Mouse (Mus musculus) heart, postnatal 0 days (tissue): Measurements from ENCODE around the gene Hoxd4. TPM values are rescaled to one million over a fixed set of nuclear protein-coding genes. Genes with fewer than 3 reads are reported as not detected.

Source experiments
- ATAC-seq: fragments of 200-750 bp; cut with Nextera tagmentation; 2 replicates; pipeline ENCODE4 v1.8.0; 2017; ENCODE audit warnings: low read depth, moderate number of reproducible peaks, moderate library complexity; ENCODE audit not compliant: insufficient read depth
- DNase-seq: peaks from one replicate; pipeline ENCODE4 v3.0.0-alpha.2; 2016; ENCODE audit warnings: low spot score
- H3K27ac ChIP-seq: fragments of 300-500 bp; sonication (generic); 2 replicates; pipeline ENCODE4 v1.5.1; 2014; ENCODE audit warnings: low read depth, mild to moderate bottlenecking
- H3K27me3 ChIP-seq: fragments of 300-500 bp; sonication (generic); 2 replicates; pipeline ENCODE4 v1.6.1; 2014; ENCODE audit warnings: low read length, mixed read lengths; ENCODE audit not compliant: control insufficient read depth, insufficient read depth
- H3K36me3 ChIP-seq: fragments of 300-500 bp; sonication (generic); replicated peaks from 2 replicates; pipeline ENCODE4 v1.6.1; 2014; ENCODE audit warnings: low read length, mixed read lengths; ENCODE audit not compliant: control insufficient read depth, insufficient read depth
- H3K4me1 ChIP-seq: fragments of 300-500 bp; sonication (generic); 2 replicates; pipeline ENCODE4 v1.6.1; 2014; ENCODE audit warnings: antibody characterized with exemption; ENCODE audit not compliant: control insufficient read depth, insufficient read depth
- H3K4me2 ChIP-seq: fragments of 300-500 bp; sonication (generic); 2 replicates; pipeline ENCODE4 v1.6.1; 2014; ENCODE audit warnings: low read depth, mild to moderate bottlenecking, low read length, moderate library complexity
- H3K4me3 ChIP-seq: fragments of 300-500 bp; sonication (generic); 2 replicates; pipeline ENCODE4 v1.5.1; 2014; ENCODE audit warnings: low read depth, low read length
- H3K9ac ChIP-seq: fragments of 300-500 bp; sonication (generic); replicated peaks from 2 replicates; pipeline ENCODE4 v1.6.1; 2014; ENCODE audit warnings: low read depth, low read length, mixed read lengths
- H3K9me3 ChIP-seq: fragments of 300-500 bp; sonication (generic); replicated peaks from 2 replicates; pipeline ENCODE4 v1.6.1; 2016; ENCODE audit warnings: low read length; ENCODE audit not compliant: control insufficient read depth
- CTCF ChIP-seq: IDR thresholded peaks from 2 replicates; pipeline ENCODE4 v1.5.1; 2016; ENCODE audit warnings: antibody characterized with exemption, control low read depth, low read depth
- EP300 ChIP-seq: IDR thresholded peaks from 2 replicates; pipeline ENCODE4 v1.6.1; 2016; ENCODE audit warnings: antibody characterized with exemption, low read depth
- WGBS: fragments of 180-500 bp; shearing (Covaris S2); extraction: QIAGEN DNeasy Blood & Tissue Kit; methylation state at CpG from one replicate; pipeline ENCODE4 v1.1.7; 2014; 5-methylcytosine and 5-hydroxymethylcytosine counted together
- polyA plus RNA-seq: library from polyadenylated mRNA; unstranded; fragments of >200 nt; fragmentation: Nextera tagmentation; extraction: Ambion mirVana; gene quantifications from 2 replicates; pipeline ENCODE4 v1.2.1, GENCODE M21; 2015
- total RNA-seq: library from RNA; depleted of rRNA; stranded (reverse); fragments of >200 nt; gene quantifications from 2 replicates; pipeline ENCODE4 v1.2.3, GENCODE M21; 2014; ENCODE audit warnings: low replicate concordance

The Hoxd4 gene
- total and polyA plus RNA-seq, 2 experiments from 2014 or later: 0.05 TPM; not detected in 1

DNA sequence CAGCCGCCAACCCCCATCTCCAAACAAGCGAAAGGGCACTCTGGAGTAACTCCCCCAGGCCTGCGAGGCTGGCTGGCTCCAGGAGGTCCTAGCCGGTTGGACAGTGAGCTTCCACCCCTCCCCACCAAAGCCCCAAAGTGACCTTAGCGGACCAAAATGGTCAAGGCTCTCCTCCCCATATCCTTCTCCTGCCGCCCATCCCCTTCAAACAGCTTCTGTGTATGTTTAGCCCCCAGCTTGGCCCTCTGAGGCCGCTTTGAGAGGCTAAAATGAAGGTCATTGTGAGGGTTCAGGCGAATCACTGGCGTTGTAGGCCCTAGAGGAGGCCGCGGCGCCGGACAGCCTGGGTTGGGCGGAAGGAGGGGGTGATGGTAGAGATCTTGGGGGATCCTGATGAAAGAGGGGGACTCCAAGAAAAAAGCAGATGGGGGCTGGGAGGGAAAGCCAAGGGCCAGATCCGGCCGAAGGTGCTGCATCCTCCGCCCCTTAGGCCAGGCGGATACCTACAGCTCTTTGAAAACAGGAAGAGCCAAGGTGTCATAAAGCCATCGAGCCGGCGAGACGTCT, 11.1 kb upstream of the Hoxd4 start:
- Histone ChIP-seq H3K4me3 (no peak overlapping the region), H3K9me3 (no peaks in the 10 kb centered on the region), H3K4me1 (no peaks in the 10 kb centered on the region), H3K36me3 (no peaks in the 10 kb centered on the region), H3K27me3 (peaks cover 99% of the 10 kb centered on the region), H3K9ac (no peak overlapping the region), H3K27ac (no peak overlapping the region), H3K4me2 (no peak overlapping the region)
- ATAC-seq: no peak
- WGBS: 7% methylated on average over 22 of the region's 22 CpGs
- no peak for DNase-seq
- TF ChIP-seq EP300: no peak
- TF ChIP-seq CTCF: no peak

DNA sequence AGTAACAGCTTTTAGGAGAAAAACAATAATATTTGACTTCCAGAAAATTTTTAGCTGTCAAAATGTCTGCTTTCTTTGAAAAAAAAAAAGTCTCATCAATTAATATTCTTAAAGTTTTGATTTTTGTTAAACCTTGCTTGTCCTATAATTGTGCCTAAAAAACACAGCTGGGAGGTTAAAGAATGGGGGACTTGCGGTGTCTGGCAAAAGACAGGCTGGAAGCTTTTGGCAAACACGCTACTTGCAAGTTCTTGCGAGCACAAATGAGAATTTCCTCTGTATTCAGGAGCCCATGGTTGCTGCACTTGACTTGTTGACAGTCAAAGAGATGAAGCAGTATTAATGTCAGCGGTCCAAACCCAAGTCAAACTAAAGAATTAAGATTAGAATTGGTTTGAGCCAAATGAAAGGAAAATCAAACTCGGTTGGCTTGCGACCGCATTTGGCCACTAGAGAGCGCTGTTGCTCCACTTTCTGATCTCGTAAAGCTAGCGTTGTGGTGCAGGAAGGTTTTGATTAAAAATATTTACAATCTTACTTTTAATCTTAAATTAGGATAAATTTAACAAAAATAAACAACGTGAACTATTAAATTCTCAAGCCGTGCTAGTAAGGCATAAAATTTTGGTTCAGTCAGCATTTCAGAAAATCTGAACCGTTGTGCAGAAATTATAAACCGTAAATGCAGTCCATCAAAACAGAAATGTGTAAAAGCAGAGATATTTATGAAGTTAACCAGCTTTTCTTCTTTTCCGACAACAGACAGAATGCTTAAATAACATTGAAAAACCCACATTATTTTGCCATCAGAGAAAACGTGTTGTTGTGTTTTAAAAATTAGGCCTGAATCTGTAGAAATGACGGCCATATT, 9.5 kb upstream of the Hoxd4 start:
- Histone ChIP-seq H3K4me2 (no peak overlapping the region), H3K9ac (no peak overlapping the region), H3K4me3 (no peak overlapping the region), H3K4me1 (no peaks in the 10 kb centered on the region), H3K27ac (no peak overlapping the region), H3K9me3 (no peaks in the 10 kb centered on the region), H3K27me3 (peaks cover 98% of the 10 kb centered on the region), H3K36me3 (no peaks in the 10 kb centered on the region)
- TF ChIP-seq CTCF (peak; percentile 86), EP300 (no peak)
- WGBS: 17% methylated on average over 17 of the region's 17 CpGs
- ATAC-seq: no peak
- peak; percentile 65 for DNase-seq

- no peak for DNase-seq
- no peaks in the 10 kb centered on the region for H3K9me3 ChIP-seq
- H3K9ac ChIP-seq: no peak overlapping the region
- H3K36me3 ChIP-seq: no peaks in the 10 kb centered on the region
- WGBS: 23% methylated on average over 6 of the region's 6 CpGs
- peaks cover 98% of the 10 kb centered on the region for H3K27me3 ChIP-seq
- TF ChIP-seq CTCF (no peak), EP300 (no peak)
- ATAC-seq: no peak
- no peak overlapping the region for H3K4me2 ChIP-seq
- no peak overlapping the region for H3K27ac ChIP-seq
- H3K4me1 ChIP-seq: no peaks in the 10 kb centered on the region
- no peak overlapping the region for H3K4me3 ChIP-seq
Observed at GRCm38 (mm10) chr2:74702820-74703219, 8.9 kb upstream of the Hoxd4 start.

GRCm38 (mm10) chr2:74703317-74703716, 8.4 kb upstream of the Hoxd4 start:
- no peak overlapping the region for H3K27ac ChIP-seq
- peaks cover 98% of the 10 kb centered on the region for H3K27me3 ChIP-seq
- 13% methylated on average over 10 of the region's 10 CpGs for WGBS

DNA sequence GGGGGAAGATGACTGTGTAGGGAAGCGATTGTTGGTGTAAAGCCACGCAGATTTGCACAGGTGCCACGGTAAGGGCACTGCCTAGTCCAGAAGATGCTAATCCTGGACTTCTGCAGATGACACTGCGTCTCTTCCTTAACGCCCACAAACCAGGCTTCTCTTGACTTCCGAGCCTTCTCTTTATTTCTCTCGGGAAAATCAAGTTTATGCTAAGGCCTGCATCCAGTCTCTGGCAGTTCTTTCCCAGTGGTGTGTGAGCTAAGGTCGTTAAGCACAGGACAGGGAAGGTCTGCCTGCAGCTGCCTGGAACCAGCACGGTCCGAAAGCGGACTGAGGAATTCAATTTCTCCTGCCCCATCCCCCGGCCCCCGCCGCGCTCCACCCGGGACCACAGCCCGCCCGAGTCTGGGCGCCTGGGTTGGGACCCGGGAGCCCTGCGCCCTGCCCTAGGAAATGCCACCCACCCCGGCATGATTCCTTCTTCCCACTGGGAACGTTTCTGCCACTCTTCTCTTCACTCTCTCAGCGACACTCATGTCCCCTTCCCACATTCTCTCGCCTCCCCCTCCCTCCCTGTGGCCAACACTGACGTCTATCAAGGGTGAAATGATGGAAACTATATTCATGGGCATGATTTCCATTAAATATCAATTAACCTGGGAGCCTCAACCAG, 7.9 kb upstream of the Hoxd4 start:
- 3% methylated on average over 26 of the region's 26 CpGs for WGBS
- H3K27ac ChIP-seq: no peak overlapping the region
- no peak for TF ChIP-seq CTCF
- no peak for TF ChIP-seq EP300
- ATAC-seq (no peak), DNase-seq (no peak)
- H3K9ac ChIP-seq: no peak overlapping the region
- no peaks in the 10 kb centered on the region for H3K36me3 ChIP-seq
- peaks cover 98% of the 10 kb centered on the region for H3K27me3 ChIP-seq
- no peak overlapping the region for H3K4me2 ChIP-seq
- H3K9me3 ChIP-seq: no peaks in the 10 kb centered on the region
- H3K4me3 ChIP-seq: 0 out of 2 replicates have a peak overlapping the region, but pooled peaks have one; percentile 52
- no peaks in the 10 kb centered on the region for H3K4me1 ChIP-seq

More at GRCm38 (mm10) chr2:74703317-74703716, 8.4 kb upstream of the Hoxd4 start:
- ATAC-seq (no peak), DNase-seq (no peak)
- Histone ChIP-seq H3K9me3 (no peaks in the 10 kb centered on the region), H3K36me3 (no peaks in the 10 kb centered on the region), H3K4me1 (no peaks in the 10 kb centered on the region), H3K9ac (no peak overlapping the region), H3K4me2 (no peak overlapping the region), H3K4me3 (no peak overlapping the region)
- TF ChIP-seq CTCF: no peak
- TF ChIP-seq EP300: no peak
